Mouse (Mus musculus) forebrain, postnatal 0 days (tissue): ENCODE results near the gene Paox. TPM values are rescaled to one million over a fixed set of nuclear protein-coding genes. Genes with fewer than 3 reads are reported as not detected.

Experiments used
- ATAC-seq: fragments of 200-750 bp; cut with Nextera tagmentation; 2 replicates; pipeline ENCODE4 v1.8.0; 2017; ENCODE audit warnings: mild to moderate bottlenecking, moderate library complexity
- DNase-seq: peaks from one replicate; pipeline ENCODE4 v3.0.0-alpha.2; 2015
- H3K27ac ChIP-seq: fragments of 300-500 bp; sonication (generic); 2 replicates; pipeline ENCODE4 v1.5.1; 2014; ENCODE audit warnings: low read depth, mild to moderate bottlenecking, antibody characterized with exemption, low read length, moderate library complexity, mixed read lengths
- H3K27me3 ChIP-seq: fragments of 300-500 bp; sonication (generic); 2 replicates; pipeline ENCODE4 v1.6.1; 2014; ENCODE audit warnings: mild to moderate bottlenecking, low read length, mixed read lengths; ENCODE audit not compliant: insufficient read depth
- H3K36me3 ChIP-seq: fragments of 300-500 bp; sonication (generic); 2 replicates; pipeline ENCODE4 v1.6.1; 2014; ENCODE audit warnings: mild to moderate bottlenecking, moderate library complexity; ENCODE audit not compliant: insufficient read depth
- H3K4me1 ChIP-seq: fragments of 300-500 bp; sonication (generic); 2 replicates; pipeline ENCODE4 v1.6.1; 2014; ENCODE audit warnings: antibody characterized with exemption; ENCODE audit not compliant: insufficient read depth
- H3K4me2 ChIP-seq: fragments of 300-500 bp; sonication (generic); 2 replicates; pipeline ENCODE4 v1.6.1; 2014; ENCODE audit warnings: low read depth, mild to moderate bottlenecking, moderate library complexity
- H3K4me3 ChIP-seq: fragments of 300-500 bp; sonication (generic); 2 replicates; pipeline ENCODE4 v1.5.1; 2014; ENCODE audit warnings: low read depth, low read length, mixed read lengths
- H3K9ac ChIP-seq: fragments of 300-500 bp; sonication (generic); 2 replicates; pipeline ENCODE4 v1.6.1; 2014; ENCODE audit warnings: mild to moderate bottlenecking
- H3K9me3 ChIP-seq: fragments of 300-500 bp; sonication (generic); 2 replicates; pipeline ENCODE4 v1.6.1; 2016; ENCODE audit warnings: low read length
- CTCF ChIP-seq: sonication (generic); IDR thresholded peaks from 2 replicates; pipeline ENCODE4 v1.5.1; 2016; ENCODE audit warnings: antibody characterized with exemption, control low read depth, low read depth
- WGBS: fragments of 180-500 bp; shearing (Covaris S2); extraction: QIAGEN DNeasy Blood & Tissue Kit; methylation state at CpG from one replicate; pipeline ENCODE4 v1.1.7; 2014; 5-methylcytosine and 5-hydroxymethylcytosine counted together
- polyA plus RNA-seq: library from polyadenylated mRNA; unstranded; fragments of >200 nt; fragmentation: Nextera tagmentation; extraction: Ambion mirVana; gene quantifications from 2 replicates; pipeline ENCODE4 v1.2.1, GENCODE M21; 2015
- total RNA-seq: library from RNA; depleted of rRNA; stranded (reverse); fragments of >200 nt; gene quantifications from 2 replicates; pipeline ENCODE4 v1.2.3, GENCODE M21; 2014; rRNA removed

Gene Paox
- total and polyA plus RNA-seq, 2 experiments from 2014 or later: 7.5 to 10.5 TPM

DNA sequence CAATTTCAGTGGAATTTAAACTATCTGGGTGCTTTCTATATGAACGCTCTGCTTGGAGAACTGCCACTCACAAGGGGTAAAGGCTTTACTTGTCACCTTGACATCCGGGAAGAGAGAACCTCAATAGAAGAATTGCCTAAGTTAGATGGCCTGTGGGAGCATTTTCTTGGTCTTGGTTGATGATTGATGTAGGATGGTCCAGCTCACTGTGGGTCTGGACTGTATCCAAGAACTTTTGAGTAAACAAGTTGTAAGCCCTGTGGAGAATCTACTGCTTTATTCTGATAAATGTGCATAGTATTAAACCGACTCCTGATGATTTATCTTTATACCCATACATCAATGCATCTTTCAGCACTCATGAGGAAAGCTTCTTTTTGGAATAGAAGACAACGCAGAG lies 53.8 kb downstream of the Paox start:
- 87% methylated on average over 4 of the region's 4 CpGs for WGBS
- Histone ChIP-seq H3K4me2 (no peak overlapping the region), H3K9ac (no peak overlapping the region), H3K27ac (no peak overlapping the region), H3K4me3 (no peak overlapping the region), H3K27me3 (no peaks in the 10 kb centered on the region), H3K36me3 (no peaks in the 10 kb centered on the region), H3K4me1 (no peaks in the 10 kb centered on the region), H3K9me3 (no peaks in the 10 kb centered on the region)
- DNase-seq: no peak
- no peak for TF ChIP-seq CTCF
- ATAC-seq: no peak

- Histone ChIP-seq H3K9ac (no peak overlapping the region), H3K4me2 (no peak overlapping the region), H3K27me3 (no peaks in the 10 kb centered on the region), H3K27ac (no peak overlapping the region), H3K36me3 (no peaks in the 10 kb centered on the region), H3K4me3 (no peak overlapping the region), H3K4me1 (no peaks in the 10 kb centered on the region), H3K9me3 (no peaks in the 10 kb centered on the region)
- ATAC-seq: no peak
- WGBS: 93% methylated on average over 3 of the region's 3 CpGs
- no peak for DNase-seq
- TF ChIP-seq CTCF: no peak
Observed at GRCm38 (mm10) chr7:140170863-140171262, 55.3 kb downstream of the Paox start.

GRCm38 (mm10) chr7:140172936-140173335 lies 57.3 kb downstream of the Paox start, which contains the start of gene Olfr523:
Olfr523 (plus strand) TSS chr7:140173217.
- H3K4me3 ChIP-seq: no peak within 1 kb of the TSS
- WGBS: 50% methylated on average over 1 of the region's 1 CpGs
- no peak within 1 kb of the TSS for H3K9ac ChIP-seq
- TF ChIP-seq CTCF: no peak
- H3K27ac ChIP-seq: no peak within 1 kb of the TSS
- ATAC-seq (no peak), DNase-seq (no peak)
- no peaks in the 10 kb centered on the region for H3K9me3 ChIP-seq
- H3K4me2 ChIP-seq: no peak within 1 kb of the TSS
- no peaks in the 10 kb centered on the region for H3K36me3 ChIP-seq
- no peaks in the 10 kb centered on the region for H3K4me1 ChIP-seq
- H3K27me3 ChIP-seq: no peaks in the 10 kb centered on the region

DNA sequence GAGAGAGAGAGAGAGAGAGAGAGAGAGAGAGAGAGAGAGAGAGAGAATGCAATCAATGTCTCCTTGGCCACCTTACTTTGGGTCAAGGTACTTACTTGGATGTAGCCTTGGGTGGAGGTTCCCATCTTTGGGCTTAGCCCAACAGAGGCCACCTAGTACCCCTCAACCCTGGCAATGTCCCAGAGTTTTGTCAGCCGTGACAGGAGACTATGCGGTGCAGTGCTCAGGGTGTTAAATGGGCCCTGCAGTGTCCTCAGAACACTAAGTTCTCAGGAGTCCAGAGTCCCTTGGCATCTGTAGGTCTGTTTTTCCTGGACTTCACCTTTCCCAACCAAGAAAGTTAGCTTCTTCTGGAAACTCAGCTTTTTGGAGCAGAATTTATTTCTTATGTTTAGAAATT lies 63.6 kb downstream of the Paox start:
- no peak overlapping the region for H3K27ac ChIP-seq
- H3K9ac ChIP-seq: no peak overlapping the region
- no peaks in the 10 kb centered on the region for H3K9me3 ChIP-seq
- no peaks in the 10 kb centered on the region for H3K4me1 ChIP-seq
- WGBS: 55% methylated on average over 2 of the region's 2 CpGs
- no peaks in the 10 kb centered on the region for H3K27me3 ChIP-seq
- no peak overlapping the region for H3K4me2 ChIP-seq
- H3K36me3 ChIP-seq: no peaks in the 10 kb centered on the region
- H3K4me3 ChIP-seq: no peak overlapping the region
- TF ChIP-seq CTCF: no peak
- no peak for ATAC-seq
- DNase-seq: no peak

DNA sequence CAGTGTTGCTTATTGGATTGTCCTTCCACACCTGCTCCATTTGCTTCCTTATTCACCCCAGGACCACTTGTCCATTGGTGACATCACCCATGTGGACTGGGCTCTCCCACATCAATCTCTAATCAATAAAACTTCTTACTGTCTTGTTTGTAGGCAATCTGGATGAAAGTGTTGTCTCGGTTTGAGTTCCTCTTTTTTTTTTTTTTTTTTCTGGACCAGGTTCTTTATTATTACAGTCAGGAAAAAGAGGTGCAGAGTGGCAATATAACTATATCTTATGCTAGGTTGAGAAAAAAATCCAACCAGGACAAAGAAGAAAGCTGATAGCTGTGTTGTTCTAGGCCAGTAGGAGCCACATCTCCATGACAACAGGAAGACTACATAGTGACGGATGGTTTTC lies 65.1 kb downstream of the Paox start:
- H3K9ac ChIP-seq: no peak overlapping the region
- H3K36me3 ChIP-seq: no peaks in the 10 kb centered on the region
- no peak overlapping the region for H3K4me3 ChIP-seq
- no peaks in the 10 kb centered on the region for H3K9me3 ChIP-seq
- H3K27ac ChIP-seq: no peak overlapping the region
- H3K27me3 ChIP-seq: no peaks in the 10 kb centered on the region
- no peak for TF ChIP-seq CTCF
- no peak for DNase-seq
- 93% methylated on average over 2 of the region's 2 CpGs for WGBS
- no peak overlapping the region for H3K4me2 ChIP-seq
- H3K4me1 ChIP-seq: no peaks in the 10 kb centered on the region
- ATAC-seq: no peak

DNA sequence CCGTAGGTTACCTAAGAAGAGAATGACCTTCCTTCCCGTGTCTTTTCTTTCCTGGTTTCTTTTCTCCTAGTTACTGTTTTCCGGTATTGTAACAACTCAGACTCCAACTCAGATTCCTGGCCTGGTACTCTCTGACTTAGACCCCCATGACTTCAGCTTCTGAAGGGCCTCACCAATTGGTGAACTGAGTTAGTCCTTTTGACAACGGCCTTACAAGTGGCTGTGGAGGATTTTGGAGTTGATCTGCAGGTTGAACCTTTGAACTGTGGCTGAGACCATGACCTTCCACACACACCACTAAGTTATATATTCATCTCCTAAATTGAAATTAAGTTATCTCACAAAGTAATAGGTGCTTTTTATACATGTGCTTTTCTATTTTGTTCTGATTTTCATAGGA lies 68.6 kb downstream of the Paox start:
- Histone ChIP-seq H3K9ac (no peak overlapping the region), H3K27me3 (no peaks in the 10 kb centered on the region), H3K4me1 (no peaks in the 10 kb centered on the region), H3K36me3 (no peaks in the 10 kb centered on the region), H3K9me3 (no peaks in the 10 kb centered on the region), H3K4me2 (no peak overlapping the region), H3K4me3 (no peak overlapping the region), H3K27ac (no peak overlapping the region)
- no peak for TF ChIP-seq CTCF
- 90% methylated on average over 4 of the region's 4 CpGs for WGBS
- ATAC-seq: no peak
- DNase-seq: no peak

Other genes starting within 250 kb of the Paox start
- gene Kndc1, start 221.1 kb upstream of the Paox start, total RNA-seq: 28.9 and 48.4 TPM in 2 replicates
- gene Kndc1, start 221.1 kb upstream of the Paox start, polyA plus RNA-seq: 7.1 and 10.0 TPM in 2 replicates
- not detected in 2 replicates for gene Utf1, start 172.0 kb upstream of the Paox start, total RNA-seq
- gene Utf1, start 172.0 kb upstream of the Paox start, polyA plus RNA-seq: not detected in 2 replicates
- gene 6430531B16Rik, start 137.0 kb upstream of the Paox start, total RNA-seq: 1.6 and 2.7 TPM in 2 replicates
- gene 6430531B16Rik, start 137.0 kb upstream of the Paox start, polyA plus RNA-seq: 1.3 and 2.0 TPM in 2 replicates
- 2.6 and 3.4 TPM in 2 replicates for gene Adam8, start 123.2 kb upstream of the Paox start, total RNA-seq
- 0.47 TPM in 2 replicates for gene Adam8, start 123.2 kb upstream of the Paox start, polyA plus RNA-seq
- gene Zfp511, start 79.4 kb upstream of the Paox start, total RNA-seq: 49.8 and 56.1 TPM in 2 replicates
- 66.1 and 74.3 TPM in 2 replicates for gene Zfp511, start 79.4 kb upstream of the Paox start, polyA plus RNA-seq
- 67.3 and 79.8 TPM in 2 replicates for gene Tubgcp2, start 79.1 kb upstream of the Paox start, total RNA-seq
- 57.8 and 68.1 TPM in 2 replicates for gene Tubgcp2, start 79.1 kb upstream of the Paox start, polyA plus RNA-seq
- gene Msx3, start 66.7 kb upstream of the Paox start, total RNA-seq: 0.48 and 1.2 TPM in 2 replicates
- gene Msx3, start 66.7 kb upstream of the Paox start, polyA plus RNA-seq: 0.53 and 1.5 TPM in 2 replicates
- gene Caly, start 33.3 kb upstream of the Paox start, total RNA-seq: 259 and 284 TPM in 2 replicates
- gene Caly, start 33.3 kb upstream of the Paox start, polyA plus RNA-seq: 348 and 396 TPM in 2 replicates
- gene Prap1, start 22.4 kb upstream of the Paox start, total RNA-seq: not detected in 2 replicates
- gene Prap1, start 22.4 kb upstream of the Paox start, polyA plus RNA-seq: not detected in 2 replicates
- gene Fuom, start 13.4 kb upstream of the Paox start, total RNA-seq: 15.7 and 23.0 TPM in 2 replicates
- gene Fuom, start 13.4 kb upstream of the Paox start, polyA plus RNA-seq: 26.9 and 28.4 TPM in 2 replicates
- 84.0 and 103 TPM in 2 replicates for gene Echs1, start 677 bp downstream of the Paox start, total RNA-seq
- gene Echs1, start 677 bp downstream of the Paox start, polyA plus RNA-seq: 113 and 116 TPM in 2 replicates
- gene Mtg1, start 21.8 kb downstream of the Paox start, total RNA-seq: 14.2 and 15.0 TPM in 2 replicates
- 33.7 and 35.8 TPM in 2 replicates for gene Mtg1, start 21.8 kb downstream of the Paox start, polyA plus RNA-seq
- 64.0 and 74.4 TPM in 2 replicates for gene Sprn, start 39.1 kb downstream of the Paox start, total RNA-seq
- 32.6 and 43.5 TPM in 2 replicates for gene Sprn, start 39.1 kb downstream of the Paox start, polyA plus RNA-seq
- not detected in 2 replicates for gene Olfr522, start 49.0 kb downstream of the Paox start, total RNA-seq
- gene Olfr522, start 49.0 kb downstream of the Paox start, polyA plus RNA-seq: not detected in 2 replicates
- gene Olfr523, start 57.4 kb downstream of the Paox start, total RNA-seq: not detected in 2 replicates
- not detected in 2 replicates for gene Olfr523, start 57.4 kb downstream of the Paox start, polyA plus RNA-seq
- not detected in 2 replicates for gene Olfr524, start 90.2 kb downstream of the Paox start, total RNA-seq
- not detected in 2 replicates for gene Olfr524, start 90.2 kb downstream of the Paox start, polyA plus RNA-seq
- gene Cd163l1, start 102.5 kb downstream of the Paox start, total RNA-seq: 0.08 TPM in 1 of 2 replicates, not detected in the other
- not detected in 2 replicates for gene Cd163l1, start 102.5 kb downstream of the Paox start, polyA plus RNA-seq
- gene 5830411N06Rik, start 131.5 kb downstream of the Paox start, total RNA-seq: not detected in 2 replicates
- not detected in 2 replicates for gene 5830411N06Rik, start 131.5 kb downstream of the Paox start, polyA plus RNA-seq
- gene Olfr525, start 205.1 kb downstream of the Paox start, total RNA-seq: not detected in 2 replicates
- not detected in 2 replicates for gene Olfr525, start 205.1 kb downstream of the Paox start, polyA plus RNA-seq
- not detected in 2 replicates for gene Olfr527, start 218.2 kb downstream of the Paox start, total RNA-seq
- gene Olfr527, start 218.2 kb downstream of the Paox start, polyA plus RNA-seq: not detected in 2 replicates
- not detected in 2 replicates for gene Olfr60, start 245.9 kb downstream of the Paox start, total RNA-seq
- not detected in 2 replicates for gene Olfr60, start 245.9 kb downstream of the Paox start, polyA plus RNA-seq